Mouse (Mus musculus): Measurements from ENCODE around the gene Nlgn1.

The Nlgn1 gene

DNA sequence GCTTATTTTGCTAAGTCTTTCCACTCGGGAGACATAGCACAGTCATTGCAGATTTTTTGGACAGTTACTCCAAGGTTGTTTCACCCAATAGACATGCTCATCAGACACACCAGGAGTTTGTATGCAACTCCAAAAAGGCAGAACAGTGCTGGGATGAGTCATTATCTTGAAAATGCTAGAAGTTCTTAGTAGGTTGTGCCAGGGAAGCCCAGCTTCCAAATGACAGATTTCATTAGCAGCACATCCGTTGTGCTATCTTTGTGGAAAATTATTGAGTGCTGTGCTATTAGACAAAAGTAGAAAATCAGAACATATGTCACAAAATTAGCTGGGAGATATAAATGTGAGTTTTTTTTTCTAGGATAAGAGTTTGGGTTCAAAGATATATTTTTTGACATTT, 137.3 kb downstream of the Nlgn1 start:
- DNase-seq = no peak

DNA sequence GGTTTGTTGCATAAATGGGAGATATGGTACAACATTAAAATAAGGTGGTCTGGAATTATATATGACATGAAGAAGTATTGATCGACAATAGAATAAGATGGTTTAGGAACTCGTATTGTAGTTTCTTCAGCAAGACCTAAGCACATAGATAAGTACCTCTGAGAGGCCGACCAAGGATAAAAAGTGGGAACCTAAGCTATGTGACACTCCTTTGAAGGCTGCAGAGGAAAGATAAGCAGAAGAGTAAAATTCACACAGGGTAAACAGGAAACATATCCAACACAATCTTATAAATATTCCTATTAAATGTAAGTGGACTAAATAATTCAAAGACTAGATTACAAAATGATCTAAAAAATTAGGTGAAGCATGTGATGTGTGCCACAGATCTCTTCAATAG, 151.2 kb downstream of the Nlgn1 start:
- DNase-seq = no peak

DNA sequence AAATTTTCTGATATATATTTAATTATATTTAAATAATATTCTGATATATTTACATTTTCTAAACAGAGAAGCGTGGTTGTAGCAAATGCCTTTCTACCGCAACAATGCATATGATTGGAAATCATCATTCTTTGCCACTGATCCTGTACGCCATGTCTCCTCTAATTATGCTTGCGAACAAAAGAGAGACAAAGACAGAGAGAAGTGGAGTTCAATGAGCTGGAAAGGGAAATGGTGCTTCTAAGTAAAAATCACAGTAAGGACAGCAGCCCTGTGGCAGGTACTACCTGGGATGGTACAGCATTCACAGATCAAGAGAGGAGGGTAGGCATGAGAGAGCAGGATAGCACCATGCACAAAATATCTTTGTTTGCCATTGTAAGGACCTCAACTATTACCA, 156.9 kb downstream of the Nlgn1 start:
- DNase-seq = no peak

DNA sequence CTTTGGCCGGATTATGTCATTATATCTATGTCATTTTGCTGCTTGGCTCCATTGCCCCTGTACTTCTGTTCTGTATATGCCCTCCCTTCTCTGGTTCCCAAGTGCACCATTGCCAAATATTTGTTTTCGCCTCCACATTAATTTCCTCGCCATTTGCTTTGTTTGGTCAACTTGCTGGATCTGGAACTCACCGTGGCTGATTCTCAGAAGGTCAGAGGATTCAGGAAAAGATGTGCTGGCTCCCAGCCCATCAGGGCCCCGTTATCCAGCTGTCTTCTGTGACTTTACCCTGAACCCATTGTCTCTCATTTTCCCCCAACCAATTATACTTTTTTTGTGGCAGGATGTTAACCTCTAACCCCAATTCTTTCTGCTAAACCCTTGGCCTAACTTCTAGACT, 158.0 kb downstream of the Nlgn1 start:
- no peak for DNase-seq

DNA sequence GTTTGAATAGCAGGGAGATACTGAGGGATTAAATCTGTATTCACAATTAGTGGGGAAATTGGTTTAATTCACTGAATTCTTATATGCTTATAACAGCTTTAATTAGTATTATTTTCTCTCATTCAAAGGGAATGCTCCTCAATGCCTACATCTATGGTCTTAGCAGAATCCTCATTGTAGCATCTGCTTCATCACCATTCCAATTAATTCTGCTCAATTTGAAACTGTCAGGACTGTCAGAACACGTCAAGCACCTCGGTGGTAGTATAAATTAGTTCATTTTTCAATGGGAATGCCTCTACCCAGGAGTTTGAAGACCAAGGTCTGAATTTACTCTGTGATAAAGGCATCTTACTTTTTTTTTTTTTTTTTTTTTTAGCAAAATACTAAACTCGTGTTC, 158.6 kb downstream of the Nlgn1 start:
- no peak for DNase-seq

DNA sequence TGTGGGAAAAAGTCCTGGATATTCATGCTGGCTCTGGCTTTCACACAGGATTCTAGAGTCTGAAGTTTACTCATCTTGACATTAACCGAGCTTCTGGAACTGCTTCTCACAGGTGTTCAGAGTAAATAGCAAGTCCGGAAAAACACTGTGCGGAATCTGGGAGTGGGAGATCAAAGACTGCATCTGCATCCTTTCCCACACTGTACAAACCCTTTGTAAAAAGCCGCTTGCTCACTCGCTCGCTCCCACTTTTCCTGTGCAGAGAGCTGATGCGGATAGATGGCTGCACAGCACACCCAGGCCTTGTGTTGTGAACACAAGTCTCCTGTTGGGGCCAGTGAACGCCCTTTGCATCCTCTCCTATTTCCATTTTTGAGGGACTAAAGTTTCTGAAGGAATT, 165.5 kb downstream of the Nlgn1 start:
- DNase-seq = no peak

DNA sequence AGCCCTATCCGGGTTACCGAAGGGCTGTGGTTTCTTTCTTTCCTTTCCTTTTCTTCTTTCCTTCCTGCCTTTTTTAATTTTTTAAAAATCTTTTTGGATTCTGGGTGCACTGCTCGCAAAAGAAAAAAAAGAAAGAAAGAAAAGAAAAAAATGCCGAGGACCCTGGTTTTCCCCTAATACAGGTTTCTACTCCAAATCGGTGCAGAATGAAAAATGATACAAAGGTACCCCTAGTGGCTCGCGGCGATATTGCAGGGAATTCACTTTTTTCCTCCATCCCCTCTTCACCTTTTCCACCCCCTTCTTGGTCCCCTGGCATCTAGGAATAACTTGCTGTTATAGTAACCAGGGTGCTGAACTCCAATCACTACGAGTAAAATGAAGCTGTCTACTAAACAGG, 178.5 kb downstream of the Nlgn1 start:
- DNase-seq = no peak

DNA sequence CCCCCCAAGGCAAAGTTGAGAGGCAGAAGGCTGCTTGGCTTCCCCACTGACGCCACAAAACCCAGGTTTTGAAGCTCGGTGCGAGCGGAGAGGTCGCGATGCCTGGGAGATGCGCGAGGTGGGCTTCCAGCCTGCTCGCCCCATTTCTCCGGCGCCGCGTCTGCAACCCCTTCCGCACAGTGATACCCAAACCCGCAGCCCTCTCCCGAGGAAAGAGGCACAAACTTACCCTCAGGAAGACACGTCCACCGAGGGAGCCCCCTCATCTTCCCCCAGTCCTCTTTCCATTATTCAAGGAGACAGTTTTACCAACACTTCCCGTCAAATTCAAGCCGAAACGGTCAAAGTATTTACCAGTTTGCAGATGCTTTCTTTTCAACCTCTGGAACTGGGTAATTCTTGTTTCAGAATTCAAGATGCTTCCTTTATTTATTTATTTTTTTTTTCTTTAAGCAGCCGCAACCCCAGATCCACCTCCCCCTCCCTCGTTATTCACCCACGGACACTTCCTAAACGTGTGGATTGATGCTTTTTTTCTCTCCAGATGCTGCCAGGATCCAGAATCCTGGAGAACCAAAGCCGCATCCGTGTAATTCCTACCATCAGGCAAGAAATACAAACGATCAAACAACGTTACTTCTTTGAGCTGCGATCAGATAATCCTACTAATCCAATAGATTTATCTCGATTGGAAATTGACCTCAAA, 179.1 kb downstream of the Nlgn1 start:
- DNase-seq = no peak

DNA sequence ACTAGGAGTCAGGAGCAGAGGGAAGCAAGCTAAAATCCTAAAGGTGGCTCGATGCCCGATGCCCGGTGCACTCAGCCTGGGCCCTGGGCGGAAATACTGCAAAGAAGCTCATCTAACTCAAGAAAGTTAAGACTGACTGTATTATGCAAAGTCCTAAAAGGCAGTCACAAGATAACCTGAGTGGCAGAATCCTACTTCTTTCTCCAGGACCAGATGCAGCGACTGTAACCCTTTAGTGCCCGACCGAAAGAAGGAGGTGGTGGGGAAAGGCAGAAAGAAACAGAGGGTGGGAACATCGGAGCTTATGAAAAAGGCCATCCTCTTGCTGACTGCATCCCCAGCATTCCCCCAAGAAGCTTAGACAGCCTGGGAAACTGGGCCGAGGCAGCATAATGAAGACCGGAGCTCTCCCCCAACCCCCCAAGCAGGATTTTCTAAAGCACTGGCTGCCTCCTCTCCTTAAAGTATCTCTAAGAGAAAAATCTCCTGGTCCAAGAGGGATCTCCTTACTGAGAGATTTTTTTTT, 179.7 kb downstream of the Nlgn1 start:
- DNase-seq = no peak

DNA sequence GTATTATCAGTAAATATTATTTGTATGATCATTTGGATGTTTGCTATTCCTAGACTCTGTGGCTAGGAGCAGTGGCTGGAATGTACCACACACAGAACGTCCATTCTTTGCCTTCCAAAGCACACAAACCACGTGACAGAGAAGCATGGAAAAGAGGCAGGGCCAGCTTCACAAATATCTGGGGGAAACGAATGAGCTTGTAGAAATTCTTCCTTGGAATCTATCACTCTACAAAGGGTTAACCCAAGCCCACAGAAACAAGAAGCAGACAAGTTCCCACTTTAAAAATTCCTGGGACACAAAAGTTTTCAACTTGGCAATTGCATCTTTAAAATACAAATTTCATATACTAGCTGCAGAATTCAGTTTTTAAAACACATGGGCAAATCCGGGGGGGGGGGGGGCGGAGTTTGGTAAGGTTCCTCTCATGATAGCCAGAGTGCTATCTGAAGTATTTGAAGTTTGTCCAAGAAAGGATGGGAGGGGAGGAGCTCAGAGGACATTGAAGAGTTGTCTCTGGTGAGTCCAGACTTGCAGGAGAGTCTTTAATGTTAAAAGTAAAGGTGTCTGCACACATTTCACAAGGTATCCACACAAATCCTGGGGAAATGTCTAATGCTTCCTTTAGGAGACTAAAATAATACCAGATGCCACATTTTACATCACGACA, 180.8 kb downstream of the Nlgn1 start:
- no peak for DNase-seq

DNA sequence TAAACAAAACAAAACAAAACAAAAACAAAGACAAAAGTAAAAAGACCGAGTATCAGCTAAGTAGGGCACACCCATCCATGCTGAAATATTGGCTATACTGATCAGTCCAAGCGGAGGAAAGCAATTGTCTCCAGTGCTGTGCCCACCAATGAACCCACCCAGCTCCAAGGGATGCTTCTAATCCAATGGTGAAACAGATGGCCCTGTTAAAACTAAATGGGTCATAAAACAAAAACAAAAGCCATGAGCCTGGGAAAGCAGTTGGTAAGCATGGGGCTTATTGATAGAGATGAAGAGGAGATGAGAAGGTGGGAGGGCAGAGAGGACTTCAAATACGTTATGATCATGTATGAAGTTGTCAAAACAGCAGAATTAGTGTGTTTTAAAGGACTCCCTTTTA, 186.1 kb downstream of the Nlgn1 start:
- DNase-seq = no peak

DNA sequence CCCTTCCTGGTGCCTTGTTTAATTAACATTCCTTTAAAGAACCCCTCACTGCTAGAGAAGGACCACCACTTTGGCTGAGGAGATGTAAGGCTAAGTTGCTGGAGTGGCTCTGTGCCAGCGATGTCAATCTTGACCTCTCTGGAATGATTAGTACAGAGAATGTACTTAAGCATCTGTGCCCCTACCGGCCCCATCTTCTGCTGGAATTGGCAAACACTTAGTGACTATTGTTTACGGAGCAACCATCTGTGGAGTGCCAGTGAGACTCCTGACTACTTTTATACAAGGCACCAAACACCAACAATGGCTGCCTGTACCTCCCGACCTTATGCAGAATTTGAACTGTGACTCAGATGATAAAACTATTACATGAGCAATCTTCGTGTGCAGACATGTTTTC, 186.8 kb downstream of the Nlgn1 start:
- no peak for DNase-seq

DNA sequence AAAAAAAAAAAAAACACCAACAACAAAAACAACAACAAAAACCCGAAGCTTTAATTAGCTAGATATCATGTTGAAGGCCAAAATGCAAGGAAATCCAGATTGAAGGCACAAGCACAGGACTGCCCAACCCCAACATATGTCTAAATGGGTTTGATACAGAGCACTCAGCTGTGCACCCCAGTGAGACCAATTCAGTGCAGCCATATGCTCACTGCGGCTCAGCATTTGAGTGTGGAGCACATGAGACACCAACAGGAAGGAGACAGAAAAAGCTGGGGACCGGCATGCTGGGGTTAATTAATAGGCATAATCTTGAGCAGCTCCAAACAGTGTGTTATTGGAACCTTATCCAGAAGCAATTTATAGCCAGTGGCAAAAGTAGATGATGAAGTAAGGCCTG, 190.7 kb downstream of the Nlgn1 start:
- DNase-seq = no peak

DNA sequence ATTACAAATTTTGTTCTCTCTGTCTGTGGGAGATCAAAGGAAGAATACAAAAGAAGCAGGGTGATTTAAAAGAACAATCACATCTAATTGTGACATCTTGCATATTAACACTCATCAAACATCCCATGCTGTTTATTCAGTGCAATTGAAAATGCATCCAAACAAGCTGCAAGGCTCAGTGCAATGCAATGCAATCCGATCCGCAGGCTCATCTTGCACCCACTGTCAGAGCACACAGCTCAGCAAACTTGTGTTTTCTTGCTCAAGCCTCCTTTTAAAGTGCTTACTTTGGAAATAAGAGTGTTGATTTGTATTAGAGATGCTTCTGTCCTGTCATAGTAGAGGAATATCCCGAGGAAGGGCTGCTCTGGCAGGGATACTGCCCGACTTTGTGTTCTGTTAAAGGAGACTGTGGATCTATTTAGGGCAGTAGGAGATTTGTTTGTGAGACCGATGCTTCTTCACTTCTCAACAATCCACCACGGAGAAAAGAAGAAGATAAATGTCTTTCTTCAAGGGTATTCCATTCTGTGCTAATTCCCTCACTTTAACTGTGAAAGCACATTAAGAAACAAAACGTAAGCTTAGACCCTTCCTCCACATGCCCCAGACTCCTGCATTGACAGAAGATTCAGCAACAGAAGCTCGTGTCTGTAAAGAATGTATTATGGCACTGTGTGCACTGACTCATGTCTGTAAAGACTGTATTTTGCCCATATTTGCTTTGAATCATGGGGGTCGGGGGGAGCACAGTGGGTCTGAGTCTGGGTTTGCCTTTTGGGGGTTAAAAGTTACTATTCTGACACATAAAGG, 197.2 kb downstream of the Nlgn1 start:
- no peak for DNase-seq

DNA sequence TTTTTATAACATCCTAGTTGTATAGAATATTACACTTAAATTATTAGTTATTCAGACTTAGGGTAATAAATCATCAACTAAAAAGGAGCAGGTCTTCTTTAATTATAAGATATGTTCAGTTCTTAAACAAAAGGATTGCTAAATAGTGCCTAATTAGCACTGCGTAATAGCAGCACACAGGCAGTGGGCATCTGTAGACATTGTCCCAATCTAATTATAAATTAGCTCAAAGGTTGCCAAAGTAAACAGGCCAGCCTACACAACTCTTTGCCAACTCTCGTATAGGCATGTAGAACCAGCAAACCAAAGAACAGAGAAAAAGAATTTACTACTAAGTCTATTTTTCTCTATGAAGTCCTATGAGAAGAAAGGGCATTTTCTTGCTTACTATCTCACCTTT, 201.3 kb downstream of the Nlgn1 start:
- DNase-seq = no peak

DNA sequence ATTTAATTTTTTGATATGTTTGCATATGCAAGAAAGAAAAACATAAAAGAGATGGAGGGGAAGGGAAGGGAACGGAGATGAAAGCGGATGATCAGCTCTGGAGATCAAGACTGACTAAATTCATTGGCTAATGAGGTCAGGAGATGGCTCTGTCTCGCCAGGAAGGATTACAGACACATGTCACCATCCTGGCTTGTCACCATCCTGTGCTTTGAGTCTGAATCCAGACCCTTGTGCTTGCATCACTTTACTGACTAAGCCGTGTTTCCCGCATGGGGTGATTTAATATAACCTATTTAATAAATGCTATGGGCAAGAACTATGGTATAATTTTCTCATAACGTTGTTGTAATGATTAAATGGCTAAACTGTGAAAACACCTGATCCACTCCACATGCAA, 202.8 kb downstream of the Nlgn1 start:
- no peak for DNase-seq

DNA sequence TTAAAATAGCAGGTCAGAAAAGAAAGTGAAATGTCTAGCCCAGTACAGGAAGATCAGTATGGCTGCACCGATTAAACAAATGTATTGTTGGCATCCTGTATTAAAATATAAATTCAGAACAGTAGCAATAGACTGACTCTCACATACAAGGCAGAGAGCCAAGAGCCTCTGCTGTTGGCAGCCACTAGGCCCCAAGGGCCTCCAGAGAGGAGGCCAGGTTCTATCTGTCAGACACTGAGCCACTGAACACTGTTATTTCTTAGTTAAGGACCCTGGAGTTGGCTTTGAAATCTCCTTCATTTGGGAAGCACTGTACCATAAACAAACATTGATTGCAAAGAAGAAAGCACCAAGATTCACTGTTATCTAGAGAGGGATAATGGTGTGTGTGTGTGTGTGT, 215.2 kb downstream of the Nlgn1 start:
- DNase-seq = no peak

DNA sequence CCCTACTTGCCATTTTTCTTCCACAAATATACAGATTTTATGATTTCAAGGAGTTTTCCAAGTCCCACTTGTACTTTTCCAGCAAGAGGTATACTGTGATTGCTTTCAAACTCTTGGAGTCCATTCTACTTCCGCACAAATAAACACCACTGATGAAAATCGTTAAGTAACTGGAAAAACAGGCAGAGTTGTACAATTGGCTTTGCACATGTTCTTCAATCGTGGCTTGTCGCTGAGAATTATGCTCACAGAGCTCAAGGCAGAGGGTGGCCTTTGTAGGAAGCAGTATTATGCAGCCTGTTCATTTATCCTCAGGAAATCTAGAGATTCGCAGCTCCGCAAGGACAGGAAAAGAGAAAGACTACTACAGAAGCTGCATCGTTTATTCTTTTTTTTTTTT, 225.9 kb downstream of the Nlgn1 start:
- no peak for DNase-seq

DNA sequence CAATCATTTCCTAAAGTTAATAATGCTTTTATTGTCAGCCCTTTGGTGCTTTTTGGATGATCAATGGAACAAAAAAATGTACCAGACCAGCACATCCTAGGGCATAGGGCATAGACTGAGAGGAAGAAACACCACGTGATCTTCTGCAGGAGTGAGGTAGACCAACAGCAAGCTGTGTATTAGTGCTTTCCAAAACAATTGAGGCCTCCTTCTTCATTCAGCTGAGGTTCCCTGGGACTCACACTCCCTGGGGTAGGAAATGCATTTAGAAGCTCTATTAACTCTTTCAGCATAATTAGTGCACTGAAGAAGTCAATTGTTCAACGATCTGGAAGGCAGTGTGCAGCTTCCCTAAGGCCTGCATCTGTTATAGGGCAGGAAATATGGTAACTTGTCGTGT, 226.7 kb downstream of the Nlgn1 start:
- DNase-seq = no peak

DNA sequence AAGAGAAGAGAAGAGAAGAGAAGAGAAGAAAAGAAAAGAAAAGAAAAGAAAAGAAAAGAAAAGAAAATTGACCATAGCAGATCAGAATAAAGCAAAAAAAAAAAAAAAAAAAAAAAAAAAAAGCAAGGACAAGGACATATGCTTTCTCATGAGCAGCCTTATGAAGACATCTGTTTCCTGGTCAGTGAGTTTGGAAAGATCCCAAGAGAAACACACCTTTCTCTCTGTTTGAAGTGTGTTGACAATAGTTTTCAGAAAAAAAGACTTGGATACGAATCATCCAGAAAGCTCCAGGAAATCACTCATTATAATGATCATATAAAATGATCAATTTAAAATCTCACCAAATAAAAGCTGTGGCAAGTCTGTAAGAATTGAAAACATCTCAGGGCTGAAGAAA, 230.0 kb downstream of the Nlgn1 start:
- no peak for DNase-seq

DNA sequence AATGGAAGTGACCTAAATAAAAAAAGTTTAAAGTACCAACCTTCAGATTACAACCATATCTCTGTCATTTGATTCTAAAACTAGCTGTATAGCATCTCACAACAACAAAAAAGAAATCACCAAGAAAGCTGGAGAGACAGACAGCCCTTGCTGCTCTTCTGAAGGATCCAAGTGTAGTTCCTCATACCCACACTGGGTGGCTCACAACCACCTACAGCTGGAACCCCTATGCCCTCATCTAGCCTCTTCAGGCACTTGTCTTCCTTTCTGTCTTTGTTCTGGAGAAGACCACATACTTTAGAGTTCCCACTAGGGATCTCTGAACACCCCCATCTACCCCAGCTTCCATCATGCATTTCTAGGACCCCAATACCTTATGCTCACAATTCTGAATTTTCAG, 236.7 kb downstream of the Nlgn1 start:
- DNase-seq = no peak

DNA sequence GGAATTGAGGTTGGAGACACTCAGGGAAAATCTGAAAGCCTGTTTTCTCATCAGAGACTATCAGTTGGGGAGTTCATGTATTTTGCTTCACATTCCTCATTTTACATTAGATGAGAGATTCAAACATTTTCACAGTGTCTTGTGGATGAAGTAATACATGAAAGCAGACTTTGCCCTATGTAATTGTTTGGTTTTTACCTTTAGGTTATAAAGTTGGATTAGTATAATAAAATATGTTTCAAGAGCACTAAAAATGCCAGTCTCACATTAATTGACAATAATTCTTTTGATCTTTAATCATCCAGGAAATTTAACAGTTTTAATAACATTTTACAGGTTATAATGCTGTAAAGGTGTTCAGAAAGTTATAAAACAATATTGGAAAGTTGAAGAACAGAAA, 262.9 kb downstream of the Nlgn1 start:
- no peak for DNase-seq

DNA sequence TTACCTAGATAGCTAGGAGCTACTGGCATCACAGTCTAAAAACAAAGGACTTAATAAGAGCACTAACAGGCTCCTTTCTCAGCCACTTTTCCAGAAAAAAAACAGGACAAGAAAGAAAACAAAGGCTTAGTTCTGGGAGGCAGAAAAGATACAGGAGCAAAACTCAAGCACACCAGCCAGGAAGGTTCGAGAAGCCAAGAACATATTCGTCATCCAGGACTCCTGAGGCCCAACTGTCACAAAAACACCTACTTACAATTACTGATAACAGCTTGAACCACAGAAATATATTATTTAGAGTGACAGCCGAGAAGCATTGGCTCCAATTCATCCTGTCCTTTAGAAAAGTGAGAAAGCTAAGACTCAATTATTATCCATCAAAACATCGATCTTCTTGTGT, 281.5 kb downstream of the Nlgn1 start:
- no peak for DNase-seq

DNA sequence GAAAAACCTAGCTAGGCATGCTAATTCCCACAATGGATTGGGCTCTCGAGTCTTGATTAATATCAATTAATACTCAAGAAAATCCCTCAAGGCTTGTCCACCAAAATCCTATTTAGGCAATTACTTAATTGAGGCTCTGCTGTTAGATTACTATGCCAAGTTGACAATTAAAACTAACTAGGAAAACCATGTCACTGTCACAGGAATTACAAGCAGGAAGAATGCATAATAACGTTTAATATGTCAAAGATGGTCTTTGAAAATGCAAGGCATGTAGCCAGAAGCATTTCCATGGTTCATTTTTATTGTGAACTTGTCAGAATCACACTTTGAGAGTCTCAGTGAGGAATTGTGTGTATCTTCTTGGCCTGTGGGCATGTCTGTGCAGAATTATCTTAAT, 289.3 kb downstream of the Nlgn1 start:
- no peak for DNase-seq

Data from kidney, adult 11 months (tissue).